Mouse (Mus musculus): Measurements from ENCODE around the gene Kcnk4. TPM values are rescaled to one million over a fixed set of nuclear protein-coding genes. Genes with fewer than 3 reads are reported as not detected.
"Not testable (repeated sequence)": the region's sequence is repeated elsewhere in the genome, so short reads cannot be mapped to it uniquely, and the experiment has no call there.

Kcnk4 gene
- polyA plus RNA-seq, 1 experiment from 2014 or later: 0.75 TPM

GRCm38 (mm10) chr19:6905498-6906159 is 28.7 kb downstream of the Kcnk4 start:
- Histone ChIP-seq H3K27me3 (ENCODE audit: control insufficient read depth, insufficient read depth, low read length) (no peaks in the 10 kb centered on the region), H3K4me1 (replicated peaks; ENCODE audit: control insufficient read depth, insufficient read depth) (peaks cover 4% of the 10 kb centered on the region; the same call in 1 of the 2 replicates), H3K36me3 (ENCODE audit: control insufficient read depth, insufficient read depth, low read length) (peaks cover 7% of the 10 kb centered on the region; the same call in 1 of the 2 replicates), H3K4me2 (replicated peaks; ENCODE audit: low read depth) (no peak overlapping the region), H3K27ac (replicated peaks) (no peak overlapping the region), H3K4me3 (ENCODE audit: low read depth, low read length) (no peak overlapping the region), H3K9me3 (ENCODE audit: control insufficient read depth, low read length) (no peaks in the 10 kb centered on the region), H3K9ac (ENCODE audit: low read length) (no peak overlapping the region)
- ATAC-seq (ENCODE audit: low FRiP score, low TSS enrichment) (no peak), DNase-seq (ENCODE audit: low spot score) (no peak)
- TF ChIP-seq EP300 (optimal IDR thresholded peaks at IDR 0.05) (no peak), CTCF (IDR thresholded peaks at IDR 0.05; ENCODE audit: low read depth) (no peak)
- WGBS: 87% methylated on average over 11 of the region's 11 CpGs

- no peak overlapping the region for H3K9ac ChIP-seq (ENCODE audit: low read length)
- TF ChIP-seq CTCF (IDR thresholded peaks at IDR 0.05; ENCODE audit: low read depth) (no peak), EP300 (optimal IDR thresholded peaks at IDR 0.05) (no peak)
- peaks cover 4% of the 10 kb centered on the region; the same call in 1 of the 2 replicates for H3K4me1 ChIP-seq (replicated peaks; ENCODE audit: control insufficient read depth, insufficient read depth)
- H3K4me3 ChIP-seq (ENCODE audit: low read depth, low read length): no peak overlapping the region
- H3K9me3 ChIP-seq (ENCODE audit: control insufficient read depth, low read length): no peaks in the 10 kb centered on the region
- no peak for ATAC-seq (ENCODE audit: low FRiP score, low TSS enrichment)
- H3K36me3 ChIP-seq (ENCODE audit: control insufficient read depth, insufficient read depth, low read length): peaks cover 7% of the 10 kb centered on the region; the same call in 1 of the 2 replicates
- no peak overlapping the region for H3K27ac ChIP-seq (replicated peaks)
- no peaks in the 10 kb centered on the region for H3K27me3 ChIP-seq (ENCODE audit: control insufficient read depth, insufficient read depth, low read length)
- WGBS: 84% methylated on average over 2 of the region's 2 CpGs
- no peak for DNase-seq (ENCODE audit: low spot score)
- H3K4me2 ChIP-seq (replicated peaks; ENCODE audit: low read depth): no peak overlapping the region
These were observed 29.5 kb downstream of the Kcnk4 start for GRCm38 (mm10) chr19:6904846-6905245.

- no peak overlapping the region for H3K4me3 ChIP-seq (ENCODE audit: low read depth, low read length)
- H3K4me1 ChIP-seq (replicated peaks; ENCODE audit: control insufficient read depth, insufficient read depth): peaks cover 1% of the 10 kb centered on the region; the same call in 1 of the 2 replicates
- H3K27me3 ChIP-seq (ENCODE audit: control insufficient read depth, insufficient read depth, low read length): no peaks in the 10 kb centered on the region
- 86% methylated on average over 1 of the region's 1 CpGs for WGBS
- H3K27ac ChIP-seq (replicated peaks): no peak overlapping the region
- no peak overlapping the region for H3K9ac ChIP-seq (ENCODE audit: low read length)
- no peak overlapping the region for H3K4me2 ChIP-seq (replicated peaks; ENCODE audit: low read depth)
- ATAC-seq (ENCODE audit: low FRiP score, low TSS enrichment) (no peak), DNase-seq (ENCODE audit: low spot score) (no peak)
- TF ChIP-seq CTCF (IDR thresholded peaks at IDR 0.05; ENCODE audit: low read depth) (no peak), EP300 (optimal IDR thresholded peaks at IDR 0.05) (no peak)
- peaks cover 7% of the 10 kb centered on the region; the same call in 1 of the 2 replicates for H3K36me3 ChIP-seq (ENCODE audit: control insufficient read depth, insufficient read depth, low read length)
- no peaks in the 10 kb centered on the region for H3K9me3 ChIP-seq (ENCODE audit: control insufficient read depth, low read length)
These were observed 31.3 kb downstream of the Kcnk4 start for GRCm38 (mm10) chr19:6903031-6903430.

- H3K4me1 ChIP-seq (replicated peaks; ENCODE audit: control insufficient read depth, insufficient read depth): no peaks in the 10 kb centered on the region
These were observed 34.7 kb downstream of the Kcnk4 start for GRCm38 (mm10) chr19:6899641-6900040.

GRCm38 (mm10) chr19:6895608-6896305 is 38.6 kb downstream of the Kcnk4 start:
- H3K27ac ChIP-seq (replicated peaks); ATAC-seq (ENCODE audit: low FRiP score, low TSS enrichment); H3K4me3 ChIP-seq (ENCODE audit: low read depth, low read length); H3K27me3 ChIP-seq (ENCODE audit: control insufficient read depth, insufficient read depth, low read length); H3K4me2 ChIP-seq (replicated peaks; ENCODE audit: low read depth); H3K9me3 ChIP-seq (ENCODE audit: control insufficient read depth, low read length); H3K9ac ChIP-seq (ENCODE audit: low read length); H3K36me3 ChIP-seq (ENCODE audit: control insufficient read depth, insufficient read depth, low read length); DNase-seq (ENCODE audit: low spot score); H3K4me1 ChIP-seq (replicated peaks; ENCODE audit: control insufficient read depth, insufficient read depth): not testable (repeated sequence)
- WGBS: 85% methylated on average over 18 of the region's 18 CpGs

More at GRCm38 (mm10) chr19:6899641-6900040, 34.7 kb downstream of the Kcnk4 start:
- Histone ChIP-seq H3K27ac (replicated peaks) (no peak overlapping the region), H3K4me3 (ENCODE audit: low read depth, low read length) (no peak overlapping the region), H3K9ac (ENCODE audit: low read length) (no peak overlapping the region), H3K36me3 (ENCODE audit: control insufficient read depth, insufficient read depth, low read length) (no peaks in the 10 kb centered on the region), H3K9me3 (ENCODE audit: control insufficient read depth, low read length) (no peaks in the 10 kb centered on the region), H3K27me3 (ENCODE audit: control insufficient read depth, insufficient read depth, low read length) (no peaks in the 10 kb centered on the region), H3K4me2 (replicated peaks; ENCODE audit: low read depth) (no peak overlapping the region)
- no peak for DNase-seq (ENCODE audit: low spot score)
- TF ChIP-seq EP300 (optimal IDR thresholded peaks at IDR 0.05) (no peak), CTCF (IDR thresholded peaks at IDR 0.05; ENCODE audit: low read depth) (no peak)
- ATAC-seq (ENCODE audit: low FRiP score, low TSS enrichment): no peak
- WGBS: 83% methylated on average over 4 of the region's 4 CpGs

Measured in stomach, postnatal 0 days (tissue).